Mouse (Mus musculus): ENCODE measurements around the gene Scgb1b10. TPM values are rescaled to one million over a fixed set of nuclear protein-coding genes. Genes with fewer than 3 reads are reported as not detected.
"Not testable (repeated sequence)": the region's sequence is repeated elsewhere in the genome, so short reads cannot be mapped to it uniquely, and the experiment has no call there.

The Scgb1b10 gene
- not detected for total RNA-seq (2021)
- long read RNA-seq, experiment 1: 0 reads
- long read RNA-seq, experiment 2: 0 reads

- not testable (repeated sequence) for DNase-seq
Measured at GRCm38 (mm10) chr7:32100553-32100952, at the start of gene Scgb1b10. Scgb1b10 (plus strand) TSS chr7:32100853.

Other genes with a start within 250 kb of the Scgb1b10 start
- not detected for gene Scgb2b11, start 110.3 kb downstream of the Scgb1b10 start, total RNA-seq (2021)
- gene Scgb1b11, start 122.0 kb downstream of the Scgb1b10 start, total RNA-seq (2021): not detected
- not detected for gene Scgb2b12, start 226.4 kb downstream of the Scgb1b10 start, total RNA-seq (2021)
- gene Scgb1b12, start 233.3 kb downstream of the Scgb1b10 start, total RNA-seq (2021): not detected

Measured in gastrocnemius, postnatal 10 days (tissue).